In genomic region chr4:118548130-118548480, GRCm38 (mm10) we compare ENCODE assay signal across 9 mouse cellular contexts. TPM values are rescaled to one million over a fixed set of nuclear protein-coding genes. Genes with fewer than 3 reads are reported as not detected.
DNase-seq lines count a peak whose midpoint lies in the region; ATAC-seq and TF ChIP-seq lines count a peak whose summit lies in the region.
"Not testable (repeated sequence)": the region's sequence is repeated elsewhere in the genome, so short reads cannot be mapped to it uniquely, and the experiment has no call there.
"Had no signal": no experiment of that assay in that cellular context is flagged by ENCODE, and none has a peak within 500 bp of the region (broad histone marks: within the 10 kb centered on the region; RNA-seq: fewer than 3 reads in every experiment).

No protein-coding gene starts in this region.

- intact Hi-C loops in heart, postnatal 14 days (cut with DNase I): not testable (repeated sequence)

- WGBS in spleen, adult 2 months: 85% methylated on average over 10 of the region's 10 CpGs

- DNase-seq in adipocyte (ENCODE audit: low spot score): peak; percentile 52
- DNase-seq in fat pad, adult 2 months (ENCODE audit: extremely low read depth, low read depth, low spot score): peak; percentile 68
- DNase-seq in heart, postnatal 14 days: peak; percentile 9 to 45
- peak; percentile 17 to 21 for DNase-seq in left cerebral cortex, adult 18-20 months (ENCODE audit: low spot score in 2 of 2)
- DNase-seq in mesoderm, embryonic 11.5 days (ENCODE audit: low read depth, low spot score): peak; percentile 76
- DNase-seq in spleen, adult 2 months (ENCODE audit: low read depth in 1 of 2, low spot score in 2 of 2): peak; percentile 30 to 63
- peak; percentile 31 for DNase-seq in urinary bladder, postnatal 25 days (ENCODE audit: low spot score)

- H3K4me1 ChIP-seq in spleen, adult 2 months (ENCODE audit: control insufficient read depth, insufficient read depth, insufficient read length): not testable (repeated sequence)

- not testable (repeated sequence) for H3K27me3 ChIP-seq in spleen, adult 2 months (ENCODE audit: control insufficient read depth, insufficient read depth, low read length)

- not testable (repeated sequence) for H3K36me3 ChIP-seq in spleen, adult 2 months (ENCODE audit: control insufficient read depth, insufficient read depth, low read length)

- not testable (repeated sequence) for TF ChIP-seq CTCF in spleen, adult 2 months (IDR thresholded peaks at IDR 0.05; ENCODE audit: extremely low read depth, insufficient read depth, insufficient read length, insufficient replicate concordance)

- not testable (repeated sequence) for H3K27ac ChIP-seq in spleen, adult 2 months (ENCODE audit: insufficient read depth, low read length)

- not testable (repeated sequence) for TF ChIP-seq POLR2A in spleen, adult 2 months (IDR thresholded peaks at IDR 0.05; ENCODE audit: low read depth, low read length)

- ATAC-seq in cerebellum, adult (ENCODE audit: insufficient number of reproducible peaks, low FRiP score, low TSS enrichment): peak; percentile 87

- H3K4me3 ChIP-seq in spleen, adult 2 months (ENCODE audit: extremely low read depth, insufficient read depth, insufficient read length): not testable (repeated sequence)

RNA-seq across cellular contexts. Expression of gene Tmem125, which starts 4.3 kb away (rescaled TPM):
- under 1 TPM; 0.22 to 0.26 TPM for total RNA-seq in heart, postnatal 14 days (2021)
- 1 to 10 TPM; 5.0 to 5.3 TPM for total RNA-seq in left cerebral cortex, adult 18-20 months (2021)
- 0.54 and 0.79 TPM in 2 replicates for polyA plus RNA-seq in spleen, adult 2 months (2012; rRNA removed)

RNA-seq across cellular contexts. Expression of gene 2610528J11Rik, which starts 21.3 kb away (rescaled TPM):
- not detected for total RNA-seq in heart, postnatal 14 days (2021)
- total RNA-seq in left cerebral cortex, adult 18-20 months (2021): not detected
- polyA plus RNA-seq in spleen, adult 2 months (2012; rRNA removed): 1.5 and 1.7 TPM in 2 replicates
- total RNA-seq: layer of hippocampus, adult 18-20 months had no signal

RNA-seq across cellular contexts. Expression of gene Tie1, which starts 58.2 kb away (rescaled TPM):
- 100 to 1,000 TPM; 101 to 106 TPM for total RNA-seq in heart, postnatal 14 days (2021)
- total RNA-seq in left cerebral cortex, adult 18-20 months (2021): 1 to 10 TPM; 7.3 to 7.7 TPM
- polyA plus RNA-seq in spleen, adult 2 months (2012; rRNA removed): 28.3 and 31.8 TPM in 2 replicates

Comparison
In these comparisons a context has a peak if more than half of its experiments do, and no peak if none do; other contexts are left out.
1. DNase-seq: peak in every context shown above with its lines; median percentile 76 in mesoderm, embryonic 11.5 days; 68 in fat pad, adult 2 months; 52 in adipocyte; 46 in spleen, adult 2 months; 31 in urinary bladder, postnatal 25 days; 27 in heart, postnatal 14 days; 19 in left cerebral cortex, adult 18-20 months.
2. RNA of gene Tmem125, which starts 4.3 kb away (total RNA-seq): 5.0 to 5.3 TPM in left cerebral cortex, adult 18-20 months; 0.22 to 0.26 TPM in heart, postnatal 14 days; every median in the first group is over 4 times any median in the second.
3. RNA of gene Tie1, which starts 58.2 kb away (total RNA-seq): 101 to 106 TPM in heart, postnatal 14 days; 7.3 to 7.7 TPM in left cerebral cortex, adult 18-20 months; every median in the first group is over 10 times any median in the second.